Mouse (Mus musculus) embryonic fibroblast, embryonic 13.5 days (primary cell): Measurements from ENCODE around the gene Slc4a2.

Experiments used
- CTCF ChIP-seq: IDR thresholded peaks from 2 replicates; pipeline ENCODE4 v1.5.1; 2011; ENCODE audit warnings: mild to moderate bottlenecking, control low read depth, low read length, moderate library complexity, borderline replicate concordance; ENCODE audit not compliant: insufficient read depth
- POLR2A ChIP-seq: IDR thresholded peaks from 2 replicates; pipeline ENCODE4 v1.6.1; 2011; ENCODE audit warnings: low read depth, mild to moderate bottlenecking, control low read depth, low read length, moderate library complexity

GRCm38 (mm10) chr5:24385374-24385773 lies 38.3 kb upstream of the Slc4a2 start:
- TF ChIP-seq CTCF, result no peak
- TF ChIP-seq POLR2A, result no peak
